Mouse (Mus musculus): ENCODE measurements around the gene Nlrx1. TPM values are rescaled to one million over a fixed set of nuclear protein-coding genes. Genes with fewer than 3 reads are reported as not detected.
A peak's percentile ranks its signal among the peaks of the same experiment; 100 is the strongest.

Gene Nlrx1
- polyA plus RNA-seq, 1 experiment = 7.2 TPM

DNA sequence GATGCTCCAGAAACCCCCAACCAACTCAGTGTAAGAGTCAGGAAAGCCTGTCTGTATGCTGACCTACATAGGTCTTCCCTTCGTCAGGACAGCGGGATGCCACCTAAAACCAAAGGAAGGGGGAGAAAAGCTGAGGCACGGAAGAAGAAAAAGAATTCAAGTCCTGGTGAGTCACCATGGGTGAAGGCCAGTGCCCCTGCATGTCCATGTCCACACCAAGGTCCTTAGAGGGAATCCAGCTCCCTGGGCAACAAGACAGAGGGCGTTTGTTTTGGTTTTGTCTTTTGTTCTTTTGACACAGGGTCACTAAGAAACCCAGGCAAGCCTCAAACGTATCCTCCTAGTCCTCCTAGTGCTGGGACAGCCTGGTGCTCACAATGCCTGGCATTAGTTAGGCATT lies 27.5 kb downstream of the Nlrx1 start:
- TF ChIP-seq POLR2AphosphoS2 (IDR thresholded peaks at IDR 0.05; ENCODE audit: insufficient read length, low read depth) (no peak), MAX (IDR thresholded peaks at IDR 0.05; ENCODE audit: low read depth) (no peak), REST (IDR thresholded peaks at IDR 0.05; ENCODE audit: insufficient read depth, insufficient read length) (no peak), SRF (IDR thresholded peaks at IDR 0.05; ENCODE audit: control insufficient read depth, insufficient read length, low read depth) (no peak), USF1 (IDR thresholded peaks at IDR 0.05; ENCODE audit: low read depth) (no peak), TCF12 (IDR thresholded peaks at IDR 0.05; ENCODE audit: insufficient read depth, poor library complexity, severe bottlenecking) (no peak), POLR2A (IDR thresholded peaks at IDR 0.05; ENCODE audit: insufficient read length, low read depth) (no peak), TCF3 (IDR thresholded peaks at IDR 0.05; ENCODE audit: insufficient read length, low read depth) (no peak), MYOG (IDR thresholded peaks at IDR 0.05; ENCODE audit: control insufficient read depth in 1 of 3, insufficient read depth in 1 of 3, insufficient read length in 2 of 3, low read depth in 2 of 3) (no peak), CEBPB (IDR thresholded peaks at IDR 0.05; ENCODE audit: insufficient read depth, poor library complexity, severe bottlenecking) (no peak), E2F4 (IDR thresholded peaks at IDR 0.05; ENCODE audit: insufficient read depth) (no peak), MYOD1 (IDR thresholded peaks at IDR 0.05; ENCODE audit: control insufficient read depth in 1 of 3, insufficient read length in 2 of 3, low read depth in 2 of 3) (no peak)
- Histone ChIP-seq H3K4me3 (no peak overlapping the region), H3K36me3 (ENCODE audit: control insufficient read depth, insufficient read depth) (no peaks in the 10 kb centered on the region), H3K27me3 (ENCODE audit: control insufficient read depth, insufficient read depth, insufficient read length) (no peaks in the 10 kb centered on the region), H3K4me2 (ENCODE audit: low read depth) (peak overlapping the region; percentile 18), H3K79me2 (ENCODE audit: control insufficient read depth, insufficient read depth) (no peaks in the 10 kb centered on the region), H3ac (ENCODE audit: control insufficient read depth, insufficient read length) (no peak overlapping the region)

DNA sequence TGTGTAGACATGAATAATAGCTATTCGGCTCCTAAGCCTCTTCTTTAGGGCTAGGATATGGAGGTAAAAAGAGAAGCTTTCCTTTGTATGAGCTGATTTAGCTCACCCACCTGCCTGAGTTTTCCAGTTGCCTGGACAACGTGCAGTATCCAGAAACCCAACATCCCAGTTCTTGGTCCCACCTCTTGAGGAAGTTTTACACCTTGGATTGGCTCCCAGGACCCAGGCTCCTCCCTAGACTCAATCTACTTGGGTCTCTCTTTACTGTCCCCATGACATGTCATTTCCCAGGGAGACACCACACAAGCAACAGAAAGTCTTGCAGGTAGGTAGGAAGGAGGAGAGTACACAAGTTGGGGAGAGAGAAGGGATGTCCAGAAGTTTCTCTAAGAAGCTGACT lies 28.0 kb downstream of the Nlrx1 start, which contains the start of gene Ccdc153:
Gene Ccdc153, plus strand, starts transcription at position 278 of the 400 bp plus-strand sequence.
- H3K4me3 ChIP-seq = no peak within 1 kb of the TSS
- no peaks in the 10 kb centered on the region for H3K79me2 ChIP-seq (ENCODE audit: control insufficient read depth, insufficient read depth)
- TF ChIP-seq MYOD1 (IDR thresholded peaks at IDR 0.05; ENCODE audit: control insufficient read depth in 1 of 3, insufficient read length in 2 of 3, low read depth in 2 of 3) (no peak), SRF (IDR thresholded peaks at IDR 0.05; ENCODE audit: control insufficient read depth, insufficient read length, low read depth) (no peak), TCF3 (IDR thresholded peaks at IDR 0.05; ENCODE audit: insufficient read length, low read depth) (no peak), POLR2AphosphoS2 (IDR thresholded peaks at IDR 0.05; ENCODE audit: insufficient read length, low read depth) (no peak), REST (IDR thresholded peaks at IDR 0.05; ENCODE audit: insufficient read depth, insufficient read length) (no peak), TCF12 (IDR thresholded peaks at IDR 0.05; ENCODE audit: insufficient read depth, poor library complexity, severe bottlenecking) (no peak), E2F4 (IDR thresholded peaks at IDR 0.05; ENCODE audit: insufficient read depth) (no peak), POLR2A (IDR thresholded peaks at IDR 0.05; ENCODE audit: insufficient read length, low read depth) (no peak), MYOG (IDR thresholded peaks at IDR 0.05; ENCODE audit: control insufficient read depth in 1 of 3, insufficient read depth in 1 of 3, insufficient read length in 2 of 3, low read depth in 2 of 3) (no peak), USF1 (IDR thresholded peaks at IDR 0.05; ENCODE audit: low read depth) (no peak), CEBPB (IDR thresholded peaks at IDR 0.05; ENCODE audit: insufficient read depth, poor library complexity, severe bottlenecking) (no peak), MAX (IDR thresholded peaks at IDR 0.05; ENCODE audit: low read depth) (no peak)
- H3K4me2 ChIP-seq (ENCODE audit: low read depth) = peak within 1 kb of the TSS; percentile 18
- H3K27me3 ChIP-seq (ENCODE audit: control insufficient read depth, insufficient read depth, insufficient read length) = no peaks in the 10 kb centered on the region
- H3ac ChIP-seq (ENCODE audit: control insufficient read depth, insufficient read length) = no peak within 1 kb of the TSS
- H3K36me3 ChIP-seq (ENCODE audit: control insufficient read depth, insufficient read depth) = no peaks in the 10 kb centered on the region

DNA sequence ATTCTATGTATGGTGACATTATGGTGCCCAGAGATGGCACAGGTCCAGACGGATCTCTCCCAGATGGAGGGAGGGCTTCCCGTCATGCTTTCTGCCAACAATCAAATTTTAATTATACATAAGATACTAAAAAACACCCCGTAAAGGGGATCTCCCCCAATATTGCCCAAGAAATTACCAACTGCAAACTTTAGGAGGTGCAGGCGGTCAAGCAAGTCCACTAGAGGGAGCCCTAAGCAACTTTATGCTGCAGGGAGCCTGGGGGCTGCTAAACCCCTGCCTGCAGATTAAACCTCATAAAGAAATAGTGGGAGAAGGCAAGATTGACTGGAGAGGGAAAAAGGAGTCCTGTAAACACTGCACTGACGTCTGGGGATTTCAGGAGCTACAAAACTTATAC lies 29.0 kb downstream of the Nlrx1 start:
- Histone ChIP-seq H3K27me3 (ENCODE audit: control insufficient read depth, insufficient read depth, insufficient read length) (no peaks in the 10 kb centered on the region), H3K4me3 (no peak overlapping the region), H3ac (ENCODE audit: control insufficient read depth, insufficient read length) (no peak overlapping the region), H3K79me2 (ENCODE audit: control insufficient read depth, insufficient read depth) (no peaks in the 10 kb centered on the region), H3K36me3 (ENCODE audit: control insufficient read depth, insufficient read depth) (no peaks in the 10 kb centered on the region), H3K4me2 (ENCODE audit: low read depth) (no peak overlapping the region)
- no peak for TF ChIP-seq REST (IDR thresholded peaks at IDR 0.05; ENCODE audit: insufficient read depth, insufficient read length)
- no peak for TF ChIP-seq USF1 (IDR thresholded peaks at IDR 0.05; ENCODE audit: low read depth)
- no peak for TF ChIP-seq E2F4 (IDR thresholded peaks at IDR 0.05; ENCODE audit: insufficient read depth)
- no peak for TF ChIP-seq MYOD1 (IDR thresholded peaks at IDR 0.05; ENCODE audit: control insufficient read depth in 1 of 3, insufficient read length in 2 of 3, low read depth in 2 of 3)
- no peak for TF ChIP-seq CEBPB (IDR thresholded peaks at IDR 0.05; ENCODE audit: insufficient read depth, poor library complexity, severe bottlenecking)
- no peak for TF ChIP-seq TCF12 (IDR thresholded peaks at IDR 0.05; ENCODE audit: insufficient read depth, poor library complexity, severe bottlenecking)
- no peak for TF ChIP-seq TCF3 (IDR thresholded peaks at IDR 0.05; ENCODE audit: insufficient read length, low read depth)
- TF ChIP-seq SRF (IDR thresholded peaks at IDR 0.05; ENCODE audit: control insufficient read depth, insufficient read length, low read depth) = no peak

DNA sequence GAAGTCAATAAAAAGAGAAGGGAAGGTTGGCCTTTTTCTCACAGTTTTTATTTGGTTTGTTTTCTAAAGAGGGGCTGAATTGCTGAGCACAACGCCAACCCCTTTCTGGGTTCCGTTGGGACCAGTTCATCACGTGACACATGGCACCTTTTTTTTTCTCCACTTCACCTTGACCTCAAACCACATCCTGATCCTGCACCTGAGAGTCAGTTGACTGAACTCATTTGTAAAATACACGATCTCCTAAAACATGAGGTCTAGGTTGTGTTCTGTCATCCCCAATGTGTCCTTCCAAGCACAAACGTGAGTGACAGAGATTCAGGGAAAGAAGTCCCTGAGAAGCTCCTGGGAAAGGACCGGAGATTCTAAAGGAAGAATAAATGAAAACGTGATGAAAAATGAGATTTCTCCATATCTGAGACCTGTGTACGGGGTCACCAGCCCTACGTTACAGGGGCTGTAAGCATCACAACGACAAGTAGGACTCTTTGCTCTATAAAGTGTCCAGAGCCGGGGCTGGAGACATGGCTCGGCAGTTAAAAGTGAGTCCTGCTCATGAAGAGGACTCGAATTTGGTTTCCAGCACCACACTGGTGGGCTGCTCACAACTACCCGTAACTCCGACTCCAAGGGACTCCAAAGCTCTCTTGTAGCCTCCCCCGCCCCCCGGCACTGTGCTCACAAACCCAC lies 29.8 kb downstream of the Nlrx1 start:
- no peaks in the 10 kb centered on the region for H3K79me2 ChIP-seq (ENCODE audit: control insufficient read depth, insufficient read depth)
- H3K4me2 ChIP-seq (ENCODE audit: low read depth) = no peak overlapping the region
- no peak overlapping the region for H3ac ChIP-seq (ENCODE audit: control insufficient read depth, insufficient read length)
- no peaks in the 10 kb centered on the region for H3K27me3 ChIP-seq (ENCODE audit: control insufficient read depth, insufficient read depth, insufficient read length)
- H3K4me3 ChIP-seq = no peak overlapping the region
- TF ChIP-seq USF1 (IDR thresholded peaks at IDR 0.05; ENCODE audit: low read depth) (no peak), TCF3 (IDR thresholded peaks at IDR 0.05; ENCODE audit: insufficient read length, low read depth) (no peak), E2F4 (IDR thresholded peaks at IDR 0.05; ENCODE audit: insufficient read depth) (no peak), MAX (IDR thresholded peaks at IDR 0.05; ENCODE audit: low read depth) (no peak), CEBPB (IDR thresholded peaks at IDR 0.05; ENCODE audit: insufficient read depth, poor library complexity, severe bottlenecking) (no peak), REST (IDR thresholded peaks at IDR 0.05; ENCODE audit: insufficient read depth, insufficient read length) (no peak), POLR2AphosphoS2 (IDR thresholded peaks at IDR 0.05; ENCODE audit: insufficient read length, low read depth) (no peak), MYOG (IDR thresholded peaks at IDR 0.05; ENCODE audit: control insufficient read depth in 1 of 3, insufficient read depth in 1 of 3, insufficient read length in 2 of 3, low read depth in 2 of 3) (no peak), POLR2A (IDR thresholded peaks at IDR 0.05; ENCODE audit: insufficient read length, low read depth) (no peak), SRF (IDR thresholded peaks at IDR 0.05; ENCODE audit: control insufficient read depth, insufficient read length, low read depth) (no peak), MYOD1 (IDR thresholded peaks at IDR 0.05; ENCODE audit: control insufficient read depth in 1 of 3, insufficient read length in 2 of 3, low read depth in 2 of 3) (no peak)
- no peaks in the 10 kb centered on the region for H3K36me3 ChIP-seq (ENCODE audit: control insufficient read depth, insufficient read depth)

Measured in myocyte (in vitro differentiated cells).